Mouse (Mus musculus): Measurements from ENCODE around the gene Il6ra. TPM values are rescaled to one million over a fixed set of nuclear protein-coding genes. Genes with fewer than 3 reads are reported as not detected.
"Not testable (repeated sequence)": the region's sequence is repeated elsewhere in the genome, so short reads cannot be mapped to it uniquely, and the experiment has no call there.

The Il6ra gene
- polyA plus RNA-seq, 1 experiment from 2014 or later, result 0.39 TPM

GRCm38 (mm10) chr3:89868956-89869355, 44.0 kb downstream of the Il6ra start:
- 62% methylated on average over 9 of the region's 9 CpGs for WGBS
- H3K4me1 ChIP-seq, result peaks cover 26% of the 10 kb centered on the region

GRCm38 (mm10) chr3:89868357-89868756, 44.6 kb downstream of the Il6ra start:
- no peak overlapping the region for H3K27ac ChIP-seq (replicated peaks)
- peaks cover 26% of the 10 kb centered on the region for H3K4me1 ChIP-seq
- no peaks in the 10 kb centered on the region for H3K36me3 ChIP-seq
- WGBS, result 35% methylated on average over 7 of the region's 7 CpGs
- peaks cover 39% of the 10 kb centered on the region for H3K27me3 ChIP-seq (ENCODE audit: low read depth, poor library complexity, severe bottlenecking)
- peaks cover 9% of the 10 kb centered on the region for H3K9me3 ChIP-seq (replicated peaks)
- no peak overlapping the region for H3K4me3 ChIP-seq
- DNase-seq (ENCODE audit: low spot score), result peak; percentile 23

More at GRCm38 (mm10) chr3:89868956-89869355, 44.0 kb downstream of the Il6ra start:
- no peaks in the 10 kb centered on the region for H3K36me3 ChIP-seq
- no peak overlapping the region for H3K27ac ChIP-seq (replicated peaks)
- no peak for DNase-seq (ENCODE audit: low spot score)
- H3K4me3 ChIP-seq, result no peak overlapping the region
- peaks cover 9% of the 10 kb centered on the region for H3K9me3 ChIP-seq (replicated peaks)
- peaks cover 44% of the 10 kb centered on the region for H3K27me3 ChIP-seq (ENCODE audit: low read depth, poor library complexity, severe bottlenecking)

- 76% methylated on average over 3 of the region's 4 CpGs for WGBS
- Histone ChIP-seq H3K9me3 (replicated peaks) (peaks cover 3% of the 10 kb centered on the region), H3K4me3 (no peak overlapping the region), H3K36me3 (no peaks in the 10 kb centered on the region), H3K4me1 (peaks cover 26% of the 10 kb centered on the region), H3K27ac (replicated peaks) (no peak overlapping the region), H3K27me3 (ENCODE audit: low read depth, poor library complexity, severe bottlenecking) (peaks cover 38% of the 10 kb centered on the region)
- DNase-seq (ENCODE audit: low spot score), result no peak
Measured at GRCm38 (mm10) chr3:89867651-89868050, 45.3 kb downstream of the Il6ra start.

GRCm38 (mm10) chr3:89865764-89866163, 47.2 kb downstream of the Il6ra start:
- Histone ChIP-seq H3K27ac (replicated peaks) (no peak overlapping the region), H3K9me3 (replicated peaks) (no peaks in the 10 kb centered on the region), H3K4me1 (peaks cover 29% of the 10 kb centered on the region), H3K27me3 (ENCODE audit: low read depth, poor library complexity, severe bottlenecking) (peaks cover 24% of the 10 kb centered on the region), H3K4me3 (no peak overlapping the region), H3K36me3 (no peaks in the 10 kb centered on the region)
- no peak for DNase-seq (ENCODE audit: low spot score)
- WGBS, result 89% methylated on average over 4 of the region's 4 CpGs

GRCm38 (mm10) chr3:89865020-89865419, 48.0 kb downstream of the Il6ra start:
- H3K36me3 ChIP-seq, result no peaks in the 10 kb centered on the region
- H3K4me1 ChIP-seq, result peaks cover 27% of the 10 kb centered on the region
- no peak overlapping the region for H3K27ac ChIP-seq (replicated peaks)
- H3K27me3 ChIP-seq (ENCODE audit: low read depth, poor library complexity, severe bottlenecking), result peaks cover 21% of the 10 kb centered on the region
- H3K4me3 ChIP-seq, result no peak overlapping the region
- no peak for DNase-seq (ENCODE audit: low spot score)
- no peaks in the 10 kb centered on the region for H3K9me3 ChIP-seq (replicated peaks)
- 72% methylated on average over 6 of the region's 6 CpGs for WGBS

- no peak overlapping the region for H3K27ac ChIP-seq (replicated peaks)
- no peaks in the 10 kb centered on the region for H3K36me3 ChIP-seq
- no peak for DNase-seq (ENCODE audit: low spot score)
- peaks cover 22% of the 10 kb centered on the region for H3K4me1 ChIP-seq
- H3K9me3 ChIP-seq (replicated peaks), result no peaks in the 10 kb centered on the region
- 79% methylated on average over 9 of the region's 9 CpGs for WGBS
- H3K4me3 ChIP-seq, result no peak overlapping the region
- H3K27me3 ChIP-seq (ENCODE audit: low read depth, poor library complexity, severe bottlenecking), result peaks cover 19% of the 10 kb centered on the region
Measured at GRCm38 (mm10) chr3:89863716-89864509, 49.1 kb downstream of the Il6ra start.

GRCm38 (mm10) chr3:89863276-89863675, 49.7 kb downstream of the Il6ra start:
- not testable (repeated sequence) for H3K9me3 ChIP-seq (replicated peaks); H3K27ac ChIP-seq (replicated peaks); H3K4me3 ChIP-seq; H3K36me3 ChIP-seq; DNase-seq (ENCODE audit: low spot score)
- Histone ChIP-seq H3K27me3 (ENCODE audit: low read depth, poor library complexity, severe bottlenecking) (peaks cover 13% of the 10 kb centered on the region), H3K4me1 (peaks cover 16% of the 10 kb centered on the region)
- WGBS, result 81% methylated on average over 3 of the region's 3 CpGs

GRCm38 (mm10) chr3:89862182-89862761, 50.7 kb downstream of the Il6ra start:
- Histone ChIP-seq H3K4me1 (peaks cover 9% of the 10 kb centered on the region), H3K9me3 (replicated peaks) (0 out of 2 replicates have a peak, but pooled peaks cover 2% of the 10 kb centered on the region), H3K4me3 (no peak overlapping the region), H3K27me3 (ENCODE audit: low read depth, poor library complexity, severe bottlenecking) (0 out of 2 replicates have a peak, but pooled peaks cover 10% of the 10 kb centered on the region), H3K36me3 (no peaks in the 10 kb centered on the region), H3K27ac (replicated peaks) (no peak overlapping the region)
- WGBS, result 87% methylated on average over 8 of the region's 8 CpGs
- no peak for DNase-seq (ENCODE audit: low spot score)

- H3K36me3 ChIP-seq, result no peaks in the 10 kb centered on the region
- H3K4me3 ChIP-seq, result no peak overlapping the region
- DNase-seq (ENCODE audit: low spot score), result no peak
- WGBS, result 18% methylated on average over 4 of the region's 4 CpGs
- H3K27me3 ChIP-seq (ENCODE audit: low read depth, poor library complexity, severe bottlenecking), result 0 out of 2 replicates have a peak, but pooled peaks cover 7% of the 10 kb centered on the region
- peak overlapping the region; percentile 63; the same call in 1 of the 2 replicates for H3K27ac ChIP-seq (replicated peaks)
- peaks cover 9% of the 10 kb centered on the region for H3K4me1 ChIP-seq
- H3K9me3 ChIP-seq (replicated peaks), result 0 out of 2 replicates have a peak, but pooled peaks cover 3% of the 10 kb centered on the region
Measured at GRCm38 (mm10) chr3:89861070-89861469, 51.9 kb downstream of the Il6ra start.

- H3K27me3 ChIP-seq (ENCODE audit: low read depth, poor library complexity, severe bottlenecking), result 0 out of 2 replicates have a peak, but pooled peaks cover 7% of the 10 kb centered on the region
- no peak for DNase-seq (ENCODE audit: low spot score)
- peaks cover 9% of the 10 kb centered on the region for H3K4me1 ChIP-seq
- no peak overlapping the region for H3K27ac ChIP-seq (replicated peaks)
- no peaks in the 10 kb centered on the region for H3K36me3 ChIP-seq
- 86% methylated on average over 3 of the region's 3 CpGs for WGBS
- H3K9me3 ChIP-seq (replicated peaks), result 0 out of 2 replicates have a peak, but pooled peaks cover 3% of the 10 kb centered on the region
- H3K4me3 ChIP-seq, result no peak overlapping the region
Measured at GRCm38 (mm10) chr3:89860343-89860742, 52.7 kb downstream of the Il6ra start.

GRCm38 (mm10) chr3:89859936-89860335, 53.1 kb downstream of the Il6ra start:
- no peak for DNase-seq (ENCODE audit: low spot score)
- Histone ChIP-seq H3K36me3 (no peaks in the 10 kb centered on the region), H3K9me3 (replicated peaks) (0 out of 2 replicates have a peak, but pooled peaks cover 3% of the 10 kb centered on the region), H3K4me3 (no peak overlapping the region), H3K27ac (replicated peaks) (no peak overlapping the region), H3K4me1 (peaks cover 9% of the 10 kb centered on the region), H3K27me3 (ENCODE audit: low read depth, poor library complexity, severe bottlenecking) (0 out of 2 replicates have a peak, but pooled peaks cover 7% of the 10 kb centered on the region)
- WGBS, result 76% methylated on average over 3 of the region's 3 CpGs

- no peak for DNase-seq (ENCODE audit: low spot score)
- Histone ChIP-seq H3K4me3 (no peak overlapping the region), H3K27ac (replicated peaks) (no peak overlapping the region), H3K9me3 (replicated peaks) (0 out of 2 replicates have a peak, but pooled peaks cover 3% of the 10 kb centered on the region), H3K36me3 (no peaks in the 10 kb centered on the region), H3K27me3 (ENCODE audit: low read depth, poor library complexity, severe bottlenecking) (0 out of 2 replicates have a peak, but pooled peaks cover 7% of the 10 kb centered on the region), H3K4me1 (peaks cover 10% of the 10 kb centered on the region)
- 79% methylated on average over 8 of the region's 8 CpGs for WGBS
Measured at GRCm38 (mm10) chr3:89858888-89859287, 54.1 kb downstream of the Il6ra start.

- 0 out of 2 replicates have a peak, but pooled peaks cover 7% of the 10 kb centered on the region for H3K27me3 ChIP-seq (ENCODE audit: low read depth, poor library complexity, severe bottlenecking)
- H3K36me3 ChIP-seq, result no peaks in the 10 kb centered on the region
- H3K27ac ChIP-seq (replicated peaks), result no peak overlapping the region
- H3K4me1 ChIP-seq, result peaks cover 12% of the 10 kb centered on the region
- 17% methylated on average over 4 of the region's 4 CpGs for WGBS
- DNase-seq (ENCODE audit: low spot score), result no peak
- no peak overlapping the region for H3K4me3 ChIP-seq
- H3K9me3 ChIP-seq (replicated peaks), result 0 out of 2 replicates have a peak, but pooled peaks cover 3% of the 10 kb centered on the region
Measured at GRCm38 (mm10) chr3:89858123-89858522, 54.9 kb downstream of the Il6ra start.
